Mouse (Mus musculus) neutrophil, adult 59 days (primary cell): ENCODE data around the gene Tox2. TPM values are rescaled to one million over a fixed set of nuclear protein-coding genes. Genes with fewer than 3 reads are reported as not detected.

ENCODE experiments used
- total RNA-seq, 2 experiments: library from RNA; stranded (reverse); gene quantifications; 1 replicate in 1 of 2; 2 replicates in 1 of 2; pipeline ENCODE4 v1.2.4; 2023

Gene Tox2
- under 1 TPM in 1 of 2 experiments, not detected in 1; 0.20 TPM for total RNA-seq

GRCm38 (mm10) chr2:163202884-163203634 is at the start of gene Tox2:
Gene Tox2 (plus strand): TSS chr2:163203125.

Other genes with a start within 250 kb of the Tox2 start
- gene Sgk2, start 215.8 kb upstream of the Tox2 start, total RNA-seq: not detected
- 10 to 100 TPM; 20.3 to 20.8 TPM for gene Ift52, start 185.8 kb upstream of the Tox2 start, total RNA-seq
- gene Mybl2, start 148.4 kb upstream of the Tox2 start, total RNA-seq: 10 to 100 TPM; 30.8 to 33.5 TPM
- under 1 TPM in 1 of 2 experiments, not detected in 1; 0.49 TPM for gene Gtsf1l, start 115.3 kb upstream of the Tox2 start, total RNA-seq
- gene Jph2, start 194.9 kb downstream of the Tox2 start, total RNA-seq: not detected
- gene Oser1, start 221.6 kb downstream of the Tox2 start, total RNA-seq: 10 to 100 TPM; 82.7 to 99.8 TPM
- not detected for gene Gdap1l1, start 235.4 kb downstream of the Tox2 start, total RNA-seq